Mouse (Mus musculus) liver, embryonic 14.5 days (tissue): ENCODE results near the gene Trit1. TPM values are rescaled to one million over a fixed set of nuclear protein-coding genes. Genes with fewer than 3 reads are reported as not detected.
"Not testable (repeated sequence)": the region's sequence is repeated elsewhere in the genome, so short reads cannot be mapped to it uniquely, and the experiment has no call there.

ENCODE experiments used
- ATAC-seq: fragments of 200-750 bp; cut with Nextera tagmentation; 2 replicates; pipeline ENCODE4 v1.8.0; 2017; ENCODE audit warnings: moderate number of reproducible peaks, mild to moderate bottlenecking, moderate library complexity; ENCODE audit not compliant: insufficient read depth
- DNase-seq, 3 experiments: peaks; one replicate each; pipeline ENCODE4 v3.0.0-alpha.2; 2012 to 2013; ENCODE audit warnings: low read depth in 3 of 3, low spot score in 3 of 3
- H3K27ac ChIP-seq: fragments of 300-500 bp; sonication (generic); 2 replicates; pipeline ENCODE4 v1.5.1; 2014; ENCODE audit warnings: moderate library complexity, mild to moderate bottlenecking, control low read depth, inconsistent platforms
- H3K27me3 ChIP-seq: fragments of 300-500 bp; sonication (generic); 2 replicates; pipeline ENCODE4 v1.6.1; 2014; ENCODE audit warnings: mild to moderate bottlenecking, low read length, moderate library complexity; ENCODE audit not compliant: control insufficient read depth, insufficient read depth
- H3K36me3 ChIP-seq: fragments of 300-500 bp; sonication (generic); replicated peaks from 2 replicates; pipeline ENCODE4 v1.6.1; 2014; ENCODE audit warnings: low read depth; ENCODE audit not compliant: control insufficient read depth, insufficient read depth
- H3K4me1 ChIP-seq, 2 experiments: fragments of 200-500 bp in 1 of 2; fragments of 300-500 bp in 1 of 2; sonication (generic) in 1 of 2; replicated peaks; 2 replicates each; pipeline ENCODE4 v1.6.1; 2012 to 2014; ENCODE audit warnings: antibody characterized with exemption in 1 of 2, inconsistent platforms in 1 of 2, low read length in 1 of 2; ENCODE audit not compliant: control insufficient read depth in 2 of 2, insufficient read depth in 2 of 2
- H3K4me2 ChIP-seq: fragments of 300-500 bp; sonication (generic); 2 replicates; pipeline ENCODE4 v1.6.1; 2014; ENCODE audit warnings: low read depth, mild to moderate bottlenecking, control low read depth, moderate library complexity
- H3K4me3 ChIP-seq, 2 experiments: fragments of 200-500 bp in 1 of 2; fragments of 300-500 bp in 1 of 2; sonication (generic) in 1 of 2; 2 replicates each; pipeline ENCODE4 v1.5.1; 2012 to 2014; ENCODE audit warnings: low read depth in 2 of 2, low read length in 2 of 2, mild to moderate bottlenecking in 2 of 2, control low read depth in 1 of 2, inconsistent platforms in 1 of 2, moderate library complexity in 1 of 2; ENCODE audit not compliant: insufficient read depth in 1 of 2
- H3K9ac ChIP-seq: fragments of 300-500 bp; sonication (generic); replicated peaks from 2 replicates; pipeline ENCODE4 v1.6.1; 2014; ENCODE audit warnings: mild to moderate bottlenecking, control low read depth, moderate library complexity
- H3K9me3 ChIP-seq: fragments of 300-500 bp; sonication (generic); 2 replicates; pipeline ENCODE4 v1.6.1; 2016; ENCODE audit warnings: low read length, mixed read lengths; ENCODE audit not compliant: control insufficient read depth
- CTCF ChIP-seq: IDR thresholded peaks from 2 replicates; pipeline ENCODE4 v1.5.1; 2016; ENCODE audit warnings: antibody characterized with exemption, low read depth, control low read depth
- EP300 ChIP-seq: IDR thresholded peaks from 2 replicates; pipeline ENCODE4 v1.6.1; 2016; ENCODE audit warnings: antibody characterized with exemption, low read depth
- WGBS: fragments of 180-500 bp; shearing (Covaris S2); extraction: QIAGEN DNeasy Blood & Tissue Kit; methylation state at CpG from one replicate; pipeline ENCODE4 v1.1.7; 2014; ENCODE audit not compliant: insufficient replicate concordance; 5-methylcytosine and 5-hydroxymethylcytosine counted together
- polyA plus RNA-seq, 2 experiments: library from polyadenylated mRNA; depleted of rRNA in 1 of 2; stranded (reverse) in 1 of 2; unstranded in 1 of 2; fragments of >200 nt; fragmentation: Nextera tagmentation in 1 of 2; extraction: Ambion mirVana in 1 of 2; gene quantifications; 2 replicates each; pipeline versions ENCODE4 v1.2.1 to v1.2.3; 2012 to 2014

Trit1 gene
- polyA plus RNA-seq, 2 experiments: 3.7 to 5.2 TPM

GRCm38 (mm10) chr4:122987421-122987820 lies 29.0 kb upstream of the Trit1 start:
- DNase-seq (no peak), ATAC-seq (no peak)
- 47% methylated on average over 4 of the region's 4 CpGs for WGBS

GRCm38 (mm10) chr4:122988004-122988403 lies 28.4 kb upstream of the Trit1 start:
- H3K4me2 ChIP-seq, H3K36me3 ChIP-seq, DNase-seq, ATAC-seq, H3K9me3 ChIP-seq, H3K27ac ChIP-seq, H3K4me1 ChIP-seq, H3K27me3 ChIP-seq, H3K4me3 ChIP-seq, H3K9ac ChIP-seq: not testable (repeated sequence)
- WGBS: 54% methylated on average over 3 of the region's 3 CpGs
- peak; percentile 37 for TF ChIP-seq CTCF

More at GRCm38 (mm10) chr4:122987421-122987820, 29.0 kb upstream of the Trit1 start:
- Histone ChIP-seq H3K4me3 (no peak overlapping the region), H3K27ac (no peak overlapping the region), H3K9me3 (no peaks in the 10 kb centered on the region), H3K4me1 (no peaks in the 10 kb centered on the region), H3K4me2 (no peak overlapping the region), H3K9ac (no peak overlapping the region), H3K27me3 (peaks cover 8% of the 10 kb centered on the region; the same call in 1 of the 2 replicates), H3K36me3 (no peaks in the 10 kb centered on the region)
- TF ChIP-seq CTCF (no peak), EP300 (no peak)

GRCm38 (mm10) chr4:122991177-122991576 lies 25.2 kb upstream of the Trit1 start:
- H3K27me3 ChIP-seq: peaks cover 12% of the 10 kb centered on the region
- H3K36me3 ChIP-seq: no peaks in the 10 kb centered on the region
- H3K9me3 ChIP-seq: no peaks in the 10 kb centered on the region
- no peak overlapping the region for H3K9ac ChIP-seq
- no peak overlapping the region for H3K4me2 ChIP-seq
- H3K4me3 ChIP-seq: no peak overlapping the region
- DNase-seq (no peak), ATAC-seq (no peak)
- no peak for TF ChIP-seq EP300
- TF ChIP-seq CTCF: no peak
- no peak overlapping the region for H3K27ac ChIP-seq
- H3K4me1 ChIP-seq: no peaks in the 10 kb centered on the region
- WGBS: 10% methylated on average over 1 of the region's 1 CpGs

DNA sequence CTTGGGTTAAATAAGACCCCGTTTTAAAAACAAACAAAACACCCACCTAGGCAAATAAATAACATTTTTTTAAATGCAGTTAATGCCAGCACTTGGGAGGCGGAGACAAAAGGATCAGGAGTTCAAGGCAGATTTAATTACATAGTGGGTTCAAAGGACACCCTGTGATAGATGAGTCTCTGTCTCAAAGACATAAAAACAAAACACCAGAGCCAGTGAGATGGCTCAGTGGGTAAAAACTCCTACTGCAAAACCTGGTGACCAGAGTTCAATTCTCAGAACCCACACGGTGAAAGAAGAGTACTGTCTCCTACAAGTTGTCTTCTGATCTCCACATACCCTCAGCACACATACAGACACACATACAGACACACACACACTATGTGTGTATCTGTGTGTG lies 24.1 kb upstream of the Trit1 start:
- H3K4me3 ChIP-seq: no peak overlapping the region
- no peak overlapping the region for H3K9ac ChIP-seq
- 50% methylated on average over 3 of the region's 3 CpGs for WGBS
- no peaks in the 10 kb centered on the region for H3K36me3 ChIP-seq
- no peaks in the 10 kb centered on the region for H3K4me1 ChIP-seq
- no peak for TF ChIP-seq CTCF
- H3K27ac ChIP-seq: no peak overlapping the region
- H3K4me2 ChIP-seq: no peak overlapping the region
- ATAC-seq (no peak), DNase-seq (no peak)
- peaks cover 23% of the 10 kb centered on the region for H3K27me3 ChIP-seq
- H3K9me3 ChIP-seq: no peaks in the 10 kb centered on the region

GRCm38 (mm10) chr4:122995404-122996220 lies 20.8 kb upstream of the Trit1 start, which contains the start of gene Mycl:
TSS of gene Mycl (plus strand) at chr4:122995652.
- H3K36me3 ChIP-seq: no peaks in the 10 kb centered on the region
- peak within 1 kb of the TSS; percentile 66 for H3K4me2 ChIP-seq
- H3K9ac ChIP-seq: no peak within 1 kb of the TSS
- TF ChIP-seq EP300 (no peak), CTCF (peak; percentile 87)
- H3K4me1 ChIP-seq: 0 out of 4 replicates have a peak, but pooled peaks cover 0 to 2% of the 10 kb centered on the region in 2 experiments
- under 1% methylated on average over 67 of the region's 69 CpGs for WGBS
- peak within 1 kb of the TSS; percentile 36 to 53 for H3K4me3 ChIP-seq
- ATAC-seq: peak; percentile 55
- H3K27ac ChIP-seq: no peak within 1 kb of the TSS
- H3K9me3 ChIP-seq: no peaks in the 10 kb centered on the region
- H3K27me3 ChIP-seq: peaks cover 44% of the 10 kb centered on the region
- no peak for DNase-seq
